In genomic region chr8:83141358-83141757, GRCm38 (mm10) we compare ENCODE assay signal across 15 mouse cellular contexts. TPM values are rescaled to one million over a fixed set of nuclear protein-coding genes. Genes with fewer than 3 reads are reported as not detected.
DNase-seq lines count a peak whose midpoint lies in the region; ATAC-seq and TF ChIP-seq lines count a peak whose summit lies in the region.
"Had no signal": no experiment of that assay in that cellular context is flagged by ENCODE, and none has a peak within 500 bp of the region (broad histone marks: within the 10 kb centered on the region; RNA-seq: fewer than 3 reads in every experiment).

No protein-coding gene starts in this region.

- no peak for TF ChIP-seq EP300 in lung, postnatal 0 days (IDR thresholded peaks at IDR 0.05)

- no peak for ATAC-seq in lung, embryonic 14.5 days (ENCODE audit: insufficient read depth)
- peak; percentile 43; the same call in 1 of the 2 replicates for ATAC-seq in lung, postnatal 0 days
- peak; percentile 44 for ATAC-seq in neutrophil, adult 5-6 weeks (ENCODE audit: extremely low read depth, insufficient number of reproducible peaks, low FRiP score, poor library complexity, severe bottlenecking)
- ATAC-seq: inflammation-experienced regulatory T-cells, adult 6 months had no signal

- H3K4me3 ChIP-seq in lung, embryonic 14.5 days (ENCODE audit: low read depth, low read length) = no peak overlapping the region
- H3K4me3 ChIP-seq in lung, adult 2 months (replicated peaks; ENCODE audit: extremely low read depth, low read depth, low read length) = no peak overlapping the region
- no peak overlapping the region for H3K4me3 ChIP-seq in lung, postnatal 0 days (ENCODE audit: low read depth, low read length)
- H3K4me3 ChIP-seq: heart, adult 2 months; liver, embryonic 13.5 days had no signal

- DNase-seq in lung, embryonic 14.5 days = peak; percentile 17
- no peak for DNase-seq in lung, adult 2 months
- DNase-seq in brain, adult 2 months (ENCODE audit: low read depth, low spot score) = peak; percentile 36
- DNase-seq in lung, postnatal 0 days (ENCODE audit: low spot score) = peak; percentile 46
- DNase-seq in gastrocnemius, postnatal 4 days (ENCODE audit: low spot score in 2 of 2) = no peak
- no peak for DNase-seq in urinary bladder, postnatal 25 days (ENCODE audit: low spot score)
- DNase-seq in ovary, adult 18-20 months (ENCODE audit: low spot score) = no peak
- DNase-seq: adrenal gland, postnatal 14 days; cerebellum, adult 8-10 months; kidney, postnatal 36 days; liver, embryonic 13.5 days; thymus, adult 18-20 months had no signal

- TF ChIP-seq CTCF in lung, embryonic 14.5 days (IDR thresholded peaks at IDR 0.05; ENCODE audit: low read depth) = no peak
- no peak for TF ChIP-seq CTCF in lung, adult 2 months (IDR thresholded peaks at IDR 0.05; ENCODE audit: insufficient read depth, low read length)
- no peak for TF ChIP-seq CTCF in lung, postnatal 0 days (IDR thresholded peaks at IDR 0.05)

- no peak overlapping the region for H3K27ac ChIP-seq in lung, embryonic 14.5 days (ENCODE audit: low read depth)
- H3K27ac ChIP-seq in lung, postnatal 0 days (ENCODE audit: low read length) = no peak overlapping the region

- no peak overlapping the region for H3K9ac ChIP-seq in lung, embryonic 14.5 days
- H3K9ac ChIP-seq in lung, postnatal 0 days (replicated peaks; ENCODE audit: low read depth) = no peak overlapping the region
- H3K9ac ChIP-seq: liver, embryonic 13.5 days had no signal

- H3K27me3 ChIP-seq in lung, embryonic 14.5 days (ENCODE audit: insufficient read depth, low read length) = no peaks in the 10 kb centered on the region
- H3K27me3 ChIP-seq in lung, postnatal 0 days (replicated peaks; ENCODE audit: insufficient read depth, low read length) = no peaks in the 10 kb centered on the region
- H3K27me3 ChIP-seq: liver, embryonic 13.5 days had no signal

- WGBS in lung, embryonic 14.5 days = 54% methylated on average over 5 of the region's 5 CpGs
- WGBS in lung, adult 2 months = 44% methylated on average over 5 of the region's 5 CpGs
- WGBS in lung, postnatal 0 days = 45% methylated on average over 5 of the region's 5 CpGs

- no peak for TF ChIP-seq POLR2A in lung, adult 2 months (IDR thresholded peaks at IDR 0.05; ENCODE audit: borderline replicate concordance, extremely low read depth, low read depth, low read length)

- no peaks in the 10 kb centered on the region for H3K9me3 ChIP-seq in lung, embryonic 14.5 days (ENCODE audit: low read depth, low read length)
- no peaks in the 10 kb centered on the region for H3K9me3 ChIP-seq in lung, postnatal 0 days (ENCODE audit: low read length)
- H3K9me3 ChIP-seq: liver, embryonic 13.5 days had no signal

- peaks cover 3% of the 10 kb centered on the region; the same call in 1 of the 2 replicates for H3K4me1 ChIP-seq in lung, embryonic 14.5 days (ENCODE audit: insufficient read depth)
- H3K4me1 ChIP-seq in lung, adult 2 months (ENCODE audit: control insufficient read depth, insufficient read depth, low read length) = peaks cover 11% of the 10 kb centered on the region
- no peaks in the 10 kb centered on the region for H3K4me1 ChIP-seq in lung, postnatal 0 days (ENCODE audit: insufficient read depth, low read depth, low read length)

- H3K36me3 ChIP-seq in lung, embryonic 14.5 days (ENCODE audit: insufficient read depth) = no peaks in the 10 kb centered on the region
- H3K36me3 ChIP-seq in lung, postnatal 0 days (ENCODE audit: insufficient read depth, low read length) = no peaks in the 10 kb centered on the region
- H3K36me3 ChIP-seq: liver, embryonic 13.5 days had no signal

- no peak overlapping the region for H3K4me2 ChIP-seq in lung, embryonic 14.5 days
- no peak overlapping the region for H3K4me2 ChIP-seq in lung, postnatal 0 days (replicated peaks; ENCODE audit: low read depth, low read length)
- H3K4me2 ChIP-seq: liver, embryonic 13.5 days had no signal

RNA-seq across cellular contexts. Expression of gene Tbc1d9, which starts 23.8 kb away (rescaled TPM):
- 1.4 and 2.2 TPM in 2 replicates for polyA plus RNA-seq in lung, embryonic 14.5 days (2014; fragmentation: Nextera tagmentation; extraction: Ambion mirVana)
- polyA plus RNA-seq in lung, adult 2 months (2012; rRNA removed) = 21.9 and 22.7 TPM in 2 replicates
- polyA plus RNA-seq in lung, postnatal 0 days (2015; fragmentation: Nextera tagmentation; extraction: Ambion mirVana) = 1.8 TPM in 2 replicates
- 2.3 and 2.6 TPM in 2 replicates for total RNA-seq in neutrophil, adult 5-6 weeks (2017)
- total RNA-seq in gastrocnemius, postnatal 4 days (2021) = 1 to 10 TPM; 4.5 TPM

RNA-seq across cellular contexts. Expression of gene Gm10645, which starts 24.6 kb away (rescaled TPM):
- polyA plus RNA-seq in lung, embryonic 14.5 days (2014; fragmentation: Nextera tagmentation; extraction: Ambion mirVana) = 1.2 TPM in 2 replicates
- polyA plus RNA-seq in lung, adult 2 months (2012; rRNA removed) = 0.67 and 1.4 TPM in 2 replicates
- polyA plus RNA-seq in lung, postnatal 0 days (2015; fragmentation: Nextera tagmentation; extraction: Ambion mirVana) = 1.0 and 1.4 TPM in 2 replicates
- 0.98 and 1.2 TPM in 2 replicates for total RNA-seq in neutrophil, adult 5-6 weeks (2017)
- not detected for total RNA-seq in gastrocnemius, postnatal 4 days (2021)
- total RNA-seq: adrenal gland, postnatal 14 days had no signal
- polyA plus RNA-seq: inflammation-experienced regulatory T-cells, adult 6 months had no signal

Comparison
In these comparisons a context has a peak if more than half of its experiments do, and no peak if none do; other contexts are left out.
1. DNase-seq: peak in lung, embryonic 14.5 days (single experiment), brain, adult 2 months (single experiment) and lung, postnatal 0 days (single experiment); none in lung, adult 2 months (single experiment), gastrocnemius, postnatal 4 days (0 of 2), urinary bladder, postnatal 25 days (single experiment) and ovary, adult 18-20 months (single experiment).